Mouse (Mus musculus): ENCODE measurements around the gene Ppp4r4.

GRCm38 (mm10) chr12:103551422-103551821, 19.3 kb downstream of the Ppp4r4 start:
- no peak for TF ChIP-seq CTCF (IDR thresholded peaks at IDR 0.05; ENCODE audit: low read depth, low read length)
- no peak for TF ChIP-seq POLR2A (IDR thresholded peaks at IDR 0.05; ENCODE audit: extremely low read depth, insufficient read depth, low read length)

All from liver, adult 2 months (tissue).